Mouse (Mus musculus) stomach, postnatal 0 days (tissue): ENCODE results near the gene Eif5b.

Experiments
- CTCF ChIP-seq: IDR thresholded peaks from 2 replicates; pipeline ENCODE4 v1.5.1; 2016; ENCODE audit warnings: antibody characterized with exemption, low read depth, mild to moderate bottlenecking, moderate library complexity
- EP300 ChIP-seq: optimal IDR thresholded peaks from 2 replicates; pipeline ENCODE3; 2016; ENCODE audit warnings: antibody characterized with exemption

DNA sequence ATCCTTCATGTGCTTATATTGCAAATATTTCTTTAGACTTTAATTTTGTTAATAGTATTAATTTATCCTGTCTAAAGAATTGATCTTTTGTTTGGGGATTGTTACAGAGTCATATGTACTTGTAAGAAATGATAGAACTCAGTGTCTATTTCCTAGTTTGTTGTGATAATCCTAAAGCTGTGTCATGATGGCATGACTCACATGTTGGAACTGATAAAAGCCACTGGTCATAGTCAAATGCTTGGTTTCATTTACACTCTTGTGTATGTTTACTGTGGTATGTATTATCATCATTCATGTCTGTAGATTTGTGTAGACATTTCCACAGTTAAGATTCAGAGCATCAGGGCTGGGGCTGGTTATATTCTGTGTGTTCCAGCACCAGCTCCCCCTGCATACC, 14.7 kb downstream of the Eif5b start:
- TF ChIP-seq CTCF = no peak
- no peak for TF ChIP-seq EP300
